Mouse (Mus musculus): ENCODE data around the gene Tmem92.

- TF ChIP-seq CTCF (IDR thresholded peaks at IDR 0.05; ENCODE audit: borderline replicate concordance, extremely low read depth, insufficient read depth, insufficient read length) (0 out of 2 replicates have a peak, but pooled peaks have one; percentile 9), POLR2A (IDR thresholded peaks at IDR 0.05; ENCODE audit: borderline replicate concordance, extremely low read depth, insufficient read depth, insufficient read length, poor library complexity, severe bottlenecking) (no peak)
These were observed 52.9 kb downstream of the Tmem92 start for GRCm38 (mm10) chr11:94729565-94729964.
